Mouse (Mus musculus) kidney, adult 8-10 months (tissue): Measurements from ENCODE around the gene Grin2b.
"Not testable (repeated sequence)": the region's sequence is repeated elsewhere in the genome, so short reads cannot be mapped to it uniquely, and the experiment has no call there.

Source experiments
- DNase-seq, 2 experiments: peaks; one replicate each; pipeline ENCODE4 v3.0.0; 2022

Gene Grin2b

GRCm38 (mm10) chr6:135791412-135791811 is 381.9 kb downstream of the Grin2b start:
- DNase-seq: no peak

GRCm38 (mm10) chr6:135789603-135790170 is 383.6 kb downstream of the Grin2b start:
- DNase-seq: peak in 1 of 2 experiments; percentile 7

- DNase-seq: no peak
Observed at GRCm38 (mm10) chr6:135774670-135775069, 398.6 kb downstream of the Grin2b start.

GRCm38 (mm10) chr6:135767572-135767971 is 405.7 kb downstream of the Grin2b start:
- DNase-seq: no peak

GRCm38 (mm10) chr6:135758735-135759134 is 414.6 kb downstream of the Grin2b start:
- DNase-seq: no peak

- no peak for DNase-seq
Observed at GRCm38 (mm10) chr6:135756075-135756474, 417.2 kb downstream of the Grin2b start.

GRCm38 (mm10) chr6:135748412-135749076 is 424.8 kb downstream of the Grin2b start:
- DNase-seq: no peak

GRCm38 (mm10) chr6:135745606-135746005 is 427.7 kb downstream of the Grin2b start:
- peak; percentile 62 to 74 for DNase-seq

- no peak for DNase-seq
Observed at GRCm38 (mm10) chr6:135734227-135734732, 439.0 kb downstream of the Grin2b start.

GRCm38 (mm10) chr6:135727106-135727505 is 446.2 kb downstream of the Grin2b start:
- peak; percentile 48 to 53 for DNase-seq

- DNase-seq: peak; percentile 16 to 35
Observed at GRCm38 (mm10) chr6:135721706-135722105, 451.6 kb downstream of the Grin2b start.

GRCm38 (mm10) chr6:135714906-135715305 is 458.4 kb downstream of the Grin2b start:
- no peak for DNase-seq

- no peak for DNase-seq
Observed at GRCm38 (mm10) chr6:135714236-135714635, 459.1 kb downstream of the Grin2b start.

GRCm38 (mm10) chr6:135713716-135714115 is 459.6 kb downstream of the Grin2b start:
- DNase-seq: no peak

- not testable (repeated sequence) for DNase-seq
Observed at GRCm38 (mm10) chr6:135706850-135707522, 466.3 kb downstream of the Grin2b start.

GRCm38 (mm10) chr6:135703655-135704054 is 469.7 kb downstream of the Grin2b start:
- no peak for DNase-seq

GRCm38 (mm10) chr6:135701361-135701760 is 471.9 kb downstream of the Grin2b start:
- DNase-seq: no peak

- no peak for DNase-seq
Observed at GRCm38 (mm10) chr6:135700717-135701345, 472.5 kb downstream of the Grin2b start.

GRCm38 (mm10) chr6:135692533-135692932 is 480.8 kb downstream of the Grin2b start:
- DNase-seq: no peak

- peak in 1 of 2 experiments; percentile 8 for DNase-seq
Observed at GRCm38 (mm10) chr6:135691561-135691960, 481.8 kb downstream of the Grin2b start.

GRCm38 (mm10) chr6:135687926-135688325 is 485.4 kb downstream of the Grin2b start:
- no peak for DNase-seq

GRCm38 (mm10) chr6:135684206-135684605 is 489.1 kb downstream of the Grin2b start:
- no peak for DNase-seq

- DNase-seq: not testable (repeated sequence)
Observed at GRCm38 (mm10) chr6:135681423-135681822, 491.9 kb downstream of the Grin2b start.
